Mouse (Mus musculus) left cerebral cortex, postnatal 25 days (tissue): ENCODE data around the gene Fbxo3. TPM values are rescaled to one million over a fixed set of nuclear protein-coding genes. Genes with fewer than 3 reads are reported as not detected.
"Not testable (repeated sequence)": the region's sequence is repeated elsewhere in the genome, so short reads cannot be mapped to it uniquely, and the experiment has no call there.

Experiments
- DNase-seq, 2 experiments: peaks; one replicate each; pipeline ENCODE4 v3.0.0; 2022; ENCODE audit warnings: low spot score in 2 of 2, mixed read lengths in 1 of 2
- intact Hi-C: fragments of 180-260 bp; cut with DNase I; formaldehyde crosslinking; loops from one replicate; pipeline ENCODE4 v1.15.1; 2025
- total RNA-seq, 2 experiments: library from RNA; stranded (reverse); gene quantifications; 2 replicates each; pipeline ENCODE4 v1.2.3; 2021

The Fbxo3 gene
- 10 to 100 TPM; 59.9 to 60.0 TPM for total RNA-seq

DNA sequence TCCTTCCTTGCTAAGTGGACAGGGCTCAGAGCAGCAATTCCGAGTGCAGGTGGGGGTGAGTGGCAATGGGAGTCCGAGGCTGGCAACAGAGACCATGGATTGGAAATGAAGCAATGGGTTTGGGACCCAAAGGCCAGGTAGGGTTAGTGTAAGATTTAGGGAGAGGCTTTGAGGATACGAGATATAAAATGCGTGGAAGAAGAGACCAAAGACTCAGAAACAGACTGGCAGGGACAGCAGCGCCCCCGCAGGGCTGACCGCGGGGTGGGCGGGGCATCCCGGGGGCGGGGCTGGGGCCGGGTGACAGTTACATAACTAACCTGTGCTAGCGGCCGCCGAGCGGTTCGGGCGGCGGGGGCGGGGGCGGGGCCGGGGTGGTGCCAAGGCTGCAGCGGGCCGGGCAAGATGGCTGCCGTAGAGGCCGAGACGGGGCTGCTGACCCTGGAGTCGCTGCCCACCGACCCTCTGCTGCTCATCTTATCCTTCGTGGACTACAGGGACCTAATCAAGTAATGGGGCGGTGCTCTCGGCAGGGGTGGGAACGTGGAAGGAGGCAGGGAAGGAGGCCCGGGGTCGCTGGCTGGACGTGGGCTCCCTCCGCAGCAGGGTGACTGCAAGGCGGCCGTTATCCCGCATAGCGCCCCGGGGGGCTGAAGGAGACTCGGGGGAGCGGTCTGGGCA is at the start of gene Fbxo3:
TSS of gene Fbxo3 (plus strand) at position 264 of the 681 bp plus-strand sequence.
- intact Hi-C loops, result no loop called here
- DNase-seq, result peak; percentile 78 to 82

DNA sequence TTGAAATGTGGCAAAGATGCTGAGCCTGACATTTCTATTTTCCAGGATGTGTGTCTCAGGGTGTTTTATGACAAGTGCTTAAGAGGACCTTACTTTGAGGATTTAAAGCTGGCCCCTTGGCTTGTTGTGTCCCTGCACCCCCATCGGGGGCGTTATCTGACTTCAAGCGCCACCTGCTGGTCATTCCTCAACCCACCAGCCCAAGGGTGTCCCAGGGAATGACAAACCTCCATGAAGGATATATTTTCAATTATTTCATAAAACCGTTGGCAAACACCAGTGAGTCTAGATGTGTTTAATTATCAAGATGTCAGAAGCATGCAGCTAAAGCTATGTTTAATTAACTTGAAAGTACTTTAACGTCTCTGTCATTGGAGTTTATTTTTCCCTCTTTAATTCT is 45.3 kb upstream of the Fbxo3 start:
- intact Hi-C loops, result loop anchor here (1.0 kb wide), 1 partner anchor 110 kb away; no protein-coding TSS in a partner anchor
- DNase-seq, result peak; percentile 65 to 66

DNA sequence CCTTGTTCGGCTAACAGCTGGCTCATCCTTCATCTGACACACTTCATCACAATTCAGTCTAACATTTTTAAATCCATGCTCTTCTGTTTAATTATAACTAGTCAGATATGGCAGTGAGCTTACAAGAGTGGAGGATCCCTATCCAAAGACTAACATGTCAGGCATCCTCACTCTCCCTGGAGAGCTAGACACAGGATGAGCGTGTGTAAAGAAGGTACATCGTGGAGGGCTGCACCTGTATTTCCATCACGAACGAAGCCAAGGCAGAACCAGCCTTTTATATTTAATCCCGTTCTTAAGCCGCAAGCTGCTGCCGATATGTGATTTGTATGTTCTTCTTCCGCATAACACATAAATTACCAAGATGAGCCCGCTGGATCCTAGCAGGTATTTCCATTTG is 44.4 kb upstream of the Fbxo3 start:
- DNase-seq, result no peak
- intact Hi-C loops, result no loop called here

DNA sequence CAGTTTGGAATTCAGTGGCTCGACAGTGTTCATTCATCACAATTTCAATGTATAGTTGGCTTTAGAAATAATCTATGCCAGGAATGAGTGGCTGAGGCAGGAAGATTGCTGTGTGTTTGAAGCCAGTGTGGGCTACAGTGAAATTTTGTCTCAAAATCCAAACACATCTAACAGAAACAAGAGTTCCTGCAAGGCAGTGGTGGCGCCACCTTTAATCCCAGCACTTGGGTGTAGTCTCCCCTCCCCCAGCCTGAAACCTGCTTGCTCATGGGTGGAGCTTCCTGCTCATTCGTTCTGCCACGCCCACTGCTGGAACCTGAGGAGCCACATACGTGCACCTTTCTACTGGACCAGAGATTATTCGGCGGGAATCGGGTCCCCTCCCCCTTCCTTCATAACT is 39.9 kb upstream of the Fbxo3 start:
- DNase-seq, intact Hi-C loops: not testable (repeated sequence)

DNA sequence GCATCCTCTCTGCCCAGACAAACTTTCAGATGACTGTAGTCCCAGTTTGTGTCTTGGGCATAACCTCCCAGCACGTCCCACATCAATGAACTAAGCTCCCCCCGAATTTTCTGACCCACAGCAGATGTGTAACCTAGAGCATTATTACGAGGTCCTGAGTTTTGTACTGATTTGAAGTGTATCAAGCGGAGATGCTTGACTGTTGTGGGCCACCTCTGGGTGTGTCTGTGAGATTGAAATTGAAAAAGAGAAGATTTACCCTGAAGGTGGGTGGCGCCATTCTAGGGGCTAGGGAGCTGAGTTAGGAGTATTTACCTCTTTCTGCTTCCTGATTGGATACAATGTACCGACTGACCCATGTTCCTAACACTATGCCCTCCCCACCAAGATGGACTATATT is 37.8 kb upstream of the Fbxo3 start:
- intact Hi-C loops, result no loop called here
- no peak for DNase-seq

DNA sequence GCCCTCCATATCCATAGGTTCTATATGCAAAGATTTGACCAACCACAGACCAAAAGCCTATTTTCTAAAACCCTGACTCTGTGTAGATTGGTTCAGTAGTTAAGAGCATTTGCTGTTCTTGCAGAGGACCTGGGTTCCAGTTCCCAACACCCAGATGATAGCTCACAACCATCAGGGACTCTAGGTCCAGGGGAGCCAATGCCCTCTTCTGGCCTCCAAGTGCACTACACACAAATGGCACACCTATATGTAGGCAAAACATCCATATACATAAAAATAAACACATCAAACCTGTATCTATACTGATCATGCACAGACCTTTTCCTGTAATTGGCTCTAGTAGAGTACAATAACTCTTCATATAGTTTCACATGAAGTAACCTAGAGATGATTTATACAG is 36.2 kb upstream of the Fbxo3 start:
- intact Hi-C loops, result no loop called here
- DNase-seq, result no peak

DNA sequence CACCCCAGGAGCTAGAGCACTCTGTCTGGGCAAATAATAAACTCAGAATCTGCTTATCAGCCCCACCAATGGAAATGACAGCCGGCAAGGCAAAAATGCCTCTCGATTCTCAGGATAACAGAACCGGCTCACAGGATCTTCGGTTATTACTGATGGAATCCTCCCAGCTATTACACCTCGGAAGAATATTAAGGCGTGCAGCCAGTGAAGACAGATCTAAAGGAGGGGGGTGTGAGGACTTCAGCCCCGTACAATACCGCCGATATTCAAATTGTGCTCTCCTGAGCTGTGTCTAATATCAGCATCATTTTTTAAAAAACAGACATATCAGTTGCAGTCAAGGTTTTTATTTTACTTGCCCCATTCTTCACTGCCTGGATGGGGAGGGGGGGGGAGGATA is 35.4 kb upstream of the Fbxo3 start:
- DNase-seq, result no peak
- intact Hi-C loops, result no loop called here

DNA sequence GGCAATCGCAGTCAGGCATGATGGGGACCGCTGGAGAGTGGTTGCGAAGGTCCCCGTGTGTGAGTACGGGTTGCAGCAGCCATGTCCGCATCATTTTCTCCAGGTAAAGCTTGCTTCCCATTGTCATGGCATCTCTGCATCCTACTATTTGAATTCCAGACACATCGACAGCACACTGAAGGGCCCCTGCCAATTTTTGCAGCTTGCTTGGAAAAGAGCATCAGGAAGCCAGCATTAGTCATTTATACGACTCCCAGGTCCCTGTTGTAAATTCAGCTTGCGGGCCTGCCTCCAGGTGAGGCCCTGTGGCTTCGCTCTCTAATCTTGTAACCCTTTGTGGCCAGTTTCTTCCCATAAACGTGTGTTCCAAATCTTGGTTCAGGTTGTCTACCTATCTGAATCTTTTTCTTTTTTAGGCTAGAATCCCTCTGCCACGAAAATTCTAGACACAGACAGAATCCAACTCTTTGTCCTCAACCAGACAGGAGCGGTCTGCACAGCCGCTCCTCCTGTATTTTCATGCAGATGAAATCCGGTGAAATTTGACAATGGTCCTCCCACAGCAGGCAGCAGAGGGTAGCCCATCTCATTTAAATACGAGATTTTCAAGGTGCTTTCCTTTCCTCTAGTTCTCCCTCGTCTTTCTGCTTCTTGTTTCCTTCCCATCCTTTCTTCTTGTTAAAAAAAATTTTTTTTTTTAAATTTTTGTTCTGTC is 34.7 kb upstream of the Fbxo3 start:
- no peak for DNase-seq
- intact Hi-C loops, result no loop called here

DNA sequence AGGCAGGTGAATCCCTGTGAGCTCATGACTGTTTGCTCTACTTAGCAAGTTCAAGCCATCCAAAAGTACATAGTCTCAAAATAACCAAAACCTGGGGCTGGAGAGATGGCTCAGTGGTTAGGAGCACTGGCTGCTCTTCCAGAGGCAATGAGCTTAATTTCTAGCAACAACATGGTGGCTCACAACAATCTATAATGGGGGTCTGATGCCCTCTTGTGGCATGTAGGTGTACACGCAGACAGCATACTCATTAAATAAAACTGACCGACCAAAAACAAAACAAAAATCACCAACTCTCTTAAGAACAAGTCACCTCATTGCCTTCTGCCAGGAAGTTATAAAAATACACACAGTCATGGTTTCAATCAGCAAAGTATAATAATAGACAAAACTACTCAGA is 26.4 kb upstream of the Fbxo3 start:
- intact Hi-C loops, result loop anchor here (10.0 kb wide), 1 partner anchor 436 kb away; the partner anchor contains the start of gene Abtb2
- peak in 1 of 2 experiments; percentile 14 for DNase-seq

DNA sequence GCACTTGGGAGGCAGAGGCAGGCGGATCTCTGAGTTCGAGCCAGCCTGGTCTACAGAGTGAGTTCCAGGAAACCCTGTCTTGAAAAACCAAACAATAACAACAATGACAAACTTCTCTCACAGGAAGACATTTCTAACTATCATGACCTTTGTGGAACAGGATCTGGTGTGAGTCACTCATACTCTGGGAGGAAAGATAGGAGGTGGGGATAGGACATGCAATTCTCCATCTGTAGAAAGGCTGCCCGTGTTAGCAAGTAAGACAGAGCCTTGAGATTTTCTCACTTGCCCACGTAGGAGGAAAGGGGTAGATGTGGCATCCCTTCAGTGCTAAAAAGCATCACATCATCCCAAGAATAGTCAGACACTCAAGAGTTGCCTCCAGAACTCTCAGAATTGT is 25.7 kb upstream of the Fbxo3 start:
- no peak for DNase-seq
- intact Hi-C loops, result loop anchor here (10.0 kb wide), 1 partner anchor 437 kb away; the partner anchor contains the start of gene Abtb2

DNA sequence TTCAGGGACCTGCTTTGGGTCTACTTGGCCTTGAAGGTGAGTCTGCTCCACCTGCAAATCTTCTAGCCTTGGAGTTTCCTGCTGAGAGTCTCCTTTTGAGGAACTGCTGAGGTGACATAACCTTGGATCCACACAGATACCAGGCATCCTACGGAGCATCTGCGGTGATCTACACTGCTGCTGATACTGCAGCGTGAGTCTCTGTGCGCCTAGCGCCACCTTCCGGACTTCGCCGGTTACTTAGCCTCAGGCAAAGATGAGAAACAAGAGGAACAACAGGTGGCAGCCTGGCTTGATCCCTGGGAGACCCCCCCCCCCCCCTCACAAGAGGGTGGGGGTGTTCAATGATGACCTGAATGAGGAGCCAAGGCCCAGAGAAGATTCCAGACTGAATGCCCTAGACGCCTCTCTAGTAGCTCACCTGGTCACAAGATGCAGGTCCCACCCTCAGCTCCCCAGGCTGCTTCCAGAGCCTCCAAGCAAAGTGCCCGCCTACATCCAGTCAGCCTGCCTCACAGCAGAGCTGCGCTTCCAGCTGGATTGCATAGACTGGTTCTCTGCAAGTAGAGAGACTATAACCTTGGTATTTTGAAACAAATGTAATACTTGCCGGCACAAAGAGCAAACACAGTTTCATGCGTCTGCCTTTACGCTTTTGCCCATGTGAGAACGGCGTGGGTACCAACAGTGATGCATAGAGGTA is 24.7 kb upstream of the Fbxo3 start:
- intact Hi-C loops, result loop anchor here (10.0 kb wide), 1 partner anchor 438 kb away; the partner anchor contains the start of gene Abtb2
- peak; percentile 71 to 77 for DNase-seq

DNA sequence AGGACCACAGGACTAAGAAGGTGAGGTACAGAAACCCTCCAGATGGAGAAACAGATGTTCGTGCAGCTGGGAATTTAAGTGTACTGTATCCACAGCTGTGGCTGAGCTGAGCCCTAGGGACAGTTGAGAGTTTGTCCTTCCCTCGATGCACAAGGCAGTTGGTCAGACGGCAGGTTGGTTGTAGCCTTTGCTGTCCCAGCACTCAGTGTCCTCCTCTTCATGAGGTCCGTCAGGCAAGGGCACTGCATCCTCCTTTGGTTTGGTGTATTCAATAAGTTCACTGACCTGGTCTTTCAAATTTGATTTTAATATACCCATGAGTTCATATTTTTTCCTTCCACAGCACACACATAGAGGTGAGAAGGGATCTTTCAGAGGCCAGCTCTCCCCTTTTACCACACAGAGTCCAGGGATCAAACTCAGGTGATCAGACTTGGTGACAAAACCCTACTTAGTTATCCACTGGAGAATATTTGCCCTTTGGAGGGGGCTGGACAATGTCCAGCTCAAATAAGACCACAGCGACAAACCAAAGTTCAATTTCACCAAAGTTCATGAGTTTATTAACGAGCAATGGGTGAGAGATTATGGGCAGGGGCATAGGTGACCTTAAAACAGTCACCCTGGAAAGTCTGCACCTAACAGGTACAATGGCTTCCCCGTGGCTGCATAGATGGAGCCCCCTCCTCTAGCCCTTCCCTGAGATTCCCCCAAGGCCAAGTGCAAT is 19.6 kb upstream of the Fbxo3 start:
- intact Hi-C loops, result loop anchor here (10.0 kb wide), 1 partner anchor 443 kb away; the partner anchor contains the start of gene Abtb2
- no peak for DNase-seq

DNA sequence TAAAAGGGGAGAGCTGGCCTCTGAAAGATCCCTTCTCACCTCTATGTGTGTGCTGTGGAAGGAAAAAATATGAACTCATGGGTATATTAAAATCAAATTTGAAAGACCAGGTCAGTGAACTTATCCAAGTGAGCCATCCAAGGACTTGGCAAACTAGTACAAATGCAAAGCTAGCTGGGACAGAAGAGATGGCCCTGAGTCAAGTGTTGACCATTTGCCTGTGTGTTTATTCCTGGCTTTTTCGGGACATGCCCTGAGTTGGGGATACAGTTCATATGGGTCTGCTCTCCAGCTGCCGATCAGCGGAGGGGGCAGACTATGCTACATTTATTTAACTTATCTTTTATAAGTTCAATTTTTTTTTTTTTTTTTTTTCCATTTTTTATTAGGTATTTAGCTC is 18.7 kb upstream of the Fbxo3 start:
- DNase-seq, result not testable (repeated sequence)
- intact Hi-C loops, result loop anchor here (10.0 kb wide), 1 partner anchor 444 kb away; the partner anchor contains the start of gene Abtb2

DNA sequence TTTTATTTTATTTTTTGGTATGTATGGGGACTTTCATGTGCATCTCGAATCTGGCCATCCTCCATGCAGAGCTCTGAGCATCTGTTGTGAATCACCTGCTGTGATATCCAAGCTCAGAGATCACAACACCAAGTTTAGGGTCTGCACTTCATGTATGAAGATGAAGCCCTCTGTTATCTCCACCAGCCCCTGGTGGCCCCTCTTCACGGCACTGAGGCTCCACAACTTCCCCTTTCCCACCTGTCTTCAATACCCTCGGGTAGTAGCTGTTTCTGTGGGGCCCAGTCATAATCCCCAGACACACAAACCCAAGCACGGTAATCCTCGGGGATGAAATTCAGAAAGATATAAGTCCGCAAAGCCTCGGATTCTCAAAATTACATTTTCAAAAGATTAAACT is 4.4 kb upstream of the Fbxo3 start:
- intact Hi-C loops, result no loop called here

DNA sequence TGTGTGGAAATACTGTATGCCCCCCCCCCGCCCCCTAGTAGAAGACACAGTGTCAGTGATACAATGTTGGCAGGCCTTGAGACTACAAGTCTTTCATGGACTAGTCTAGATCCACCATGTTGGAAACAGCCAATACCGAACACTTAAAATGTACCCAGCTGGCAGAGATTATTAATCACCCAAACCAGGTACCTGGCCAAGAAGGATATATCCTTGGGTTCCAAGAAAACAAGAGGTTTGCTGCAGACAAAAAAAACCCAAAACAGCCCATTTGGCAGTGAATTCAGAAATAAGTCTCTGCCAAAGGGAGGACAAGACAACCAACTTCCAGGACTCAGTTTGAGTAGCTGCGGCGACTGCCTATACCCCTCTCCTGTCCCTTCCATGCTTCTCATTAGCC is 2.9 kb upstream of the Fbxo3 start:
- no peak for DNase-seq
- intact Hi-C loops, result no loop called here

More for the DNA sequence above, 4.4 kb upstream of the Fbxo3 start:
- DNase-seq, result no peak

DNA sequence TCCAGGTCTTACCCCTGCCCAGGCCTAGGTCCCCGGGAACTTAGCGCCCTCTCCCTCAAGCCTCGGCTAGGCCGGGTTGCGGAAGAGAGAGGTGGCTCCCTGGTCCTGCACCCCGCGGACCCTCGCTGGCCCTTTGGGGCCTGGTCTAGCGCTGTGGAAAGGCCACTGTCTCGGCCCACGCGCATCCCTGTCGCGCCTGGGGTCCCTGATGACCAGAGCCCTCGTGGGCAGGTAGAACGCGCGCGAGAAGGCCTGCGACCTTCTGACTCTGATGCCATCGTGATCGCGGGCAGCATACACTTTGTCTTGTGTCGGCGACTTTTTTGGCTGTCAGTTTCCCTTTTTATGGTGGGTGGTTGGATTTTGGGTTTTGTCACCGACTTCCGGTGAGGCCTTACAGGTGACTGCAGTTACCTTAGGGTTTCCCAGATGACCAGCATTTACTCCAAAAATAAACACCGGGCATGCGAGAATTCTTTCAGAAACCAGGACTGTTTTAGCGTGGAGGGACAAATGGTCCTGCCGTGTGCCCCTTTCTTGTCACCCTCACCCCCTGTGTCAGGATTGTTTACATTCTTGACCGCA is 710 bp downstream of the Fbxo3 start, which contains the start of gene 4931422A03Rik:
TSS of gene 4931422A03Rik (minus strand) at position 223 of the 585 bp plus-strand sequence.
- DNase-seq, result peak; percentile 16 to 17
- intact Hi-C loops, result no loop called here

DNA sequence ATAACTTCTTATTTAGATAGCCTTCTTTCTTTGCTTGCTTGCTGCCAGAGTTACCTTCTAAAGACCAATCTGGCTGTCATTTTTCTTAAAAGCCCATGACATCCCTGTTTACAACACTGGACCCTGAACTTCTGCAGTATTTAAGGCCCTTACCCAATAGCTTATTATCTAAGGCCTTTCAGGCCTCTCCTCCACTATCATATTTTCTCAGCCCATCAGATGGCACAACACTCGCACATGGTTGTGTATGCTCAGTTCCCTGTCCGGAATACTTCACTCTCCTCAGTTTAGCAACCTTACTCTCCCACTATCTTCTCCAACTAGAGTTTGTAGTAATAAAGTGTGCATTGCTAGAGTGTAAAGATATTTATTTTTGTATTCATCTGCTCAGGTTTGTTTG is 1.6 kb downstream of the Fbxo3 start:
- no peak for DNase-seq
- intact Hi-C loops, result no loop called here

DNA sequence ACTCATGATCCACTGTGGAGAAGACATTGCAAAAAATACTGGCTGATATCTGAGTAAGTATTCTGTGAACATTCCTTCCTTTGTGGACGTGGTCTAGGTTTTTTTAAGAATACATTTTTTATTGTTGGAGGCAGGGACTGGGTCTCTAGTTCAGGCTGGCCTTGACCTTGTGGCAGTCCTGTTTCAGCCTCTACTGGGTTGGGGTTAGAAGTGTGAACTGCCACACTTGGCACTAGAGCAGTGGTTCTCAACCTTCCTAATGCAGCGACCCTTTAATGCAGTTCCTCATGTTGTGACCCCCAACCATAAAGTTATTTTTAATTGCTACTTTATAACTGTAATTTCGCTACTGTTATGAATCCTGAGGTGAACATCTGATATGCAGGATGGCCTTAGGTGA is 2.9 kb downstream of the Fbxo3 start:
- DNase-seq, result no peak
- intact Hi-C loops, result loop anchor here (10.0 kb wide), 3 partner anchors 94 to 554 kb away; partner anchors contain the start of gene A930018P22Rik

DNA sequence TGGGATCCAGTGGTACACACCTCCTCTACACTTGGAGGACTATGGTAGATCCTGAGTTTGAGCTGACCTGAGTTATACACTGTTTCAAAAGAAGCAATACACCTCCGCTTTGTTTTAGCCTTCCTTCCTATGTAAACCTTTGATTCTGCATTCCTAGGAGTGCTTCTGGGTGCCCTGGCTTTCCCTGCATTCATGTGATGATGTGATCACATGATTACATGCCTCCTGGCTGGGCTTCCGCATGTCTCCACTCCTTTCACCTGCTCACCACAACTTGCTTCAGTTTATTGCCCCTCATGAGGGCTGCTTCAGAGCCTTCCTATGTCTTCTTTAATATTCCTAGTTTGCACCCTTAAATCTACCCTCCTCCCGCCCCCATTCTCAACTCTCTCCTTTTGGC is 4.5 kb downstream of the Fbxo3 start:
- no peak for DNase-seq
- intact Hi-C loops, result loop anchor here (10.0 kb wide), 3 partner anchors 93 to 553 kb away; partner anchors contain the start of gene A930018P22Rik
